Mouse (Mus musculus) skeletal muscle tissue, postnatal 0 days (tissue): Measurements from ENCODE around the gene Alg3. TPM values are rescaled to one million over a fixed set of nuclear protein-coding genes. Genes with fewer than 3 reads are reported as not detected.

Experiments
- microRNA counts: library from miRNA; unstranded; fragments of <30 nt; microRNA quantifications from one replicate; lab custom pipeline; 2015
- microRNA-seq, 2 experiments: library from miRNA; unstranded; fragments of <30 nt; microRNA quantifications; one replicate each; pipeline ENCODE4; 2016
- polyA plus RNA-seq: library from polyadenylated mRNA; unstranded; fragments of >200 nt; fragmentation: Nextera tagmentation; extraction: Ambion mirVana; gene quantifications from 2 replicates; pipeline ENCODE4 v1.2.1, GENCODE M21; 2015

Alg3 gene
- polyA plus RNA-seq, result 14.1 and 15.4 TPM in 2 replicates

DNA sequence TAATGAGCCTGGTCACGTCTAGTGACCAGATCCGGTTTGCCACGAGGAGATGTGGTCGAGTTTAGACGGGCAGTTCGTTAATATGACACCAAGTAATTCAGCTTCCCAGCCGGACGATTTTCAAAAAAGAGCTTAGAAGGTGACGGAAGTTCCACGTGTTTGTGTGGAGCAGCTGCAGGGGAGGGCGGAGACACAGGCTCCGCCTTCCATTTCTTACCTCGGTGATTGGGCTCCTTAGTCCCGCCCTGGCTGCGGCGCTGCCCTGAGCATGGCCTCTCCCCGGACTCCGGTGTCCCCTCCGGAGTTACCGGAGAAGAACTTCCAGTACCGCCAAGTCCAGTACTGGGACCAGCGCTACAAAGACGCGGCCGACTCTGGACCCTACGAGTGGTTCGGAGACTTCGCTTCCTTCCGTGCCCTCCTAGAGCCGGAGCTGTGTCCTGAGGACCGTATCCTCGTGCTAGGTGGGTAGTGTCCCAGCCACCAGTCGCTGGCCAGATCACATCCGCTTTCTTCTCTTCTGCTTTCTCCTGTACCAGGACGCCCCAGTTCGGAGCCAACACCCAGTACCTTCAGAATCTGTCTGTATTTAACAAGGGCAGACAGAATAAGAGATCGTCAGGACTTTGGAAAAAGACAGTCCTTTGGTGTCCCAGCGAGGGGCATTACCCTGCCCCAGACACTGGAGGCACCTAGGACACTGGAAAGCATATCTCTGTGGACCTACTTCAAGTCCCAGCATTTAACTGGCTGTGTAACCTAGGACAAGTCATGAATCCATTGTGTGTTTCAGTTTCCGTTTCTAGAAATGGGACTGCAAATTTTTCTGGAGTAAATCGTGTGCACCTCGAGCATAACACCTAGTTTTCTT, at the start of gene Alg3, which contains the start of the genes Eef1akmt4 and Gm49333:
TSS of gene Alg3 (minus strand) at position 379 of the 871 bp plus-strand sequence.
TSS of gene Eef1akmt4 (plus strand) at position 237 of the 871 bp plus-strand sequence.
TSS of gene Gm49333 (plus strand) at position 254 of the 871 bp plus-strand sequence.

DNA sequence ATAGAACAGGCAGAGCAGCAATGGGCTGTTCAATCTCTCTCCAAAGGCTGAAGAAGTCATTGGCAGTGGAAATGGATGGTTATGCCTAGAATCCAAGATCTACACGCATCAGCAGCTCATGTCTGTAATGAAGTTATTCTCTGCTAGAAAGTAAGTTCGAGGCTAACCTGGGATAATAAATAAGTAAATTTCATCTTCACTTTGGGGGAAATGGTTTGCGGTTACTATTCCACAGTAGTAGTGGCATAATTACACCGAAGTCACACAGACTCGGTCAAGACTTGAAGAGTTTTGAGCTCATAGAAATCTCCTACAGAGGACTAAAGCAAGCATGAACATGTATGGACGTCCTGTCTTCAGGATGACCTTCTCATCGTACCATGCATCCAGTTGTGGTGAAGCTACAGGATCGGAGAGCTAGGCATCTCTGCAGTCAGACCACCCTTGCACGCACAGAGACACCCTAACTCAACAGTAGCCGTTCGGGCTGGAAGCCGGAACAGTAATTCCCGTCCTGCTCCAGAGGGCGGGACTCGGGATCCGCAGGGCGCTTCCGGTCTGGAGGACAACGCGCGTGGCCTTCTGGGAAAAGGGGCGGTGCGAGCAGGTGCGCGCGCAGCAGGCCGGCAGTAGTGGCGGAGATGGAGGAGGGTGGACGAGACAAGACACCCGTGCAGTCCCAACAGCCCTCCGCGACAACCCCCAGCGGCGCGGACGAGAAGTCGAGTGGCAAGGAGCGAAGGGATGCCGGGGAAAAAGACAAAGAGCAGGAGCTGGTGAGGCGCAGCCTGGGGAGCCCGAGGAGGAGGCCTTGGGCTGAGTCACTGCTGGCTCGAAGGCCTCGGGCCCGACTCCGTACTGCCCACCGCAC, 39.8 kb upstream of the Alg3 start, which contains the start of gene Psmd2:
TSS of gene Psmd2 (plus strand) at position 577 of the 871 bp plus-strand sequence.

DNA sequence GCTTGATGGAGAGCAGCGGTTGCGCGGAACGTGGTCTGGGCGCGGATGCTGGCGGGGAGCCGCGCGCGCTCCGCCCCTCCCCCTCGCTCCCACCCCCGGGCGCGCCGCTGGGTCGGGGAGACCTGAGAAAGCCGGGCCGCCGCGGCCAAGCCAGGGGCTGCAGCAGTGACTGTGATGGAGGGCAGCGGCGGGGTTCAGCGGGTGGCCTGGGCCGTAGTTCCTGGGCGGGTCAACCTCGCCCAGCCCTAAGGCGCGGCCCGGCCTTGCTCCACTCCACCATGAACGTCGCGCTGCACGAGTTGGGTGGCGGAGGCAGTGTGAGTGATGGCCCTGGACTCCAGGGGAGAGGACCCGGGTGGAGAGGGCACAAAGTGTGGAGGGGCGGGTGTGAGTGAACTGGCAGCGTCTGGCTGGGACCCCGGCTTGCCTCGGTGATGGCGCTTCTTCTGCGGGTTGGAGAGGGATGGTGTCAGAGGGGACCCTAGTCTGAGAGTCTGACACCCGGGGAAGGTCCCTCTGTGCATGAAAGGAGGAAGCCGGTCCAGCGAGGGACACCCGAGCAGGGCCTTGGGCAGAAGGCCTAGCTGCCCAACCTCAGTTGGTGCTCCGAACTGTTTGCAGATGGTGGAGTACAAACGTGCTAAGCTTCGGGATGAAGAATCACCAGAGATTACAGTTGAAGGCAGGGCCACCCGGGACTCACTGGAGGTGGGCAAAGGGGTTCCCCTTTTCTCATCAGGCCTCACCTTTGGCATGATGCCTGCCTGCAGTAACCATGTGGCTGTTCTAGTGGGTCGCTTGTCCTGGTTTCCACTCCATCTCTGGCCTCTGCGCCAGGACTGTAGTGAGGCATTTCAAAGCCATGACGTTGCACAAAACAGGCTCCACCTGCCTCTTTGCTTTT, 18.4 kb upstream of the Alg3 start, which contains the start of gene Ece2:
TSS of gene Ece2 (plus strand) at position 98 of the 904 bp plus-strand sequence.

DNA sequence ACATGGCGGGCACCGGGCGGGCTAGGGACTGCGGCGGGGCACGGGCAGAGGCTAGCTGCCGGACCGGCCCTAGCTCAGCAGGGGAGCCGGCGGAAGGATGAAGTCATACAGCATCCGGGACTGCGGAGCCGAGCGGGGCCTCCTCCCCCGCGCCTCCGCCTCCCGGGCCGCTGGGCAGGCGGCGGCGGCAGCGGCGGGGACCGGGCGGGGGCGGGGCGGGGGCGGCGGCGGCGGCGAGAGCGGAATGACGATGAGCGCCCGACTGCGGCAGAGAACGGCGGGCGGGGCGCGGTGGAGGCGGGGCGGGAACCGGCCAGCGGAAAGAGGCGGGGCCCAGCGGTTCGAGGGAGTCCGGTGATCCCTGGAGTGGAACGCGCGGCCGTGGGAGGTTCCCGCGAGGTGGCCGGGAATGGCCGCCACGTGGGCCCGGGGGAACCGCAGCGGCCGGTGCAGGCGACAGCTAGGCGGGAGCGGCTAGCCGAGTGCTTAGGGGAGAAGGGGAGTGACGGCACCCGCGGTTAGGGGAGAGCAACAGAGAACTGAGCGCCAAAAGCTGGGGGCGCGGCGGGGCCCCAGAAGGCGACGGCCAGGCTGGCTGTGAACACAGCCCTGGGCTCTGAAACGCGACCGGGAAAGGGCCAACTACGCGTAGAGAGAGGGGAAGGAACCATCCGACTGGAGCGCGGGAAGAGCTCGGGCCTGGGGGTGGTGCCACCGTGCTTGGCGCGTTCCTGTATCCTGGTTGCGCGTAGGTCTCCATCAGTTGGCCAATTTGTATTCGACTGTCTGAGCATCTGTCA, 9.9 kb upstream of the Alg3 start, which contains the start of gene Camk2n2:
TSS of gene Camk2n2 (minus strand) at position 97 of the 800 bp plus-strand sequence.

DNA sequence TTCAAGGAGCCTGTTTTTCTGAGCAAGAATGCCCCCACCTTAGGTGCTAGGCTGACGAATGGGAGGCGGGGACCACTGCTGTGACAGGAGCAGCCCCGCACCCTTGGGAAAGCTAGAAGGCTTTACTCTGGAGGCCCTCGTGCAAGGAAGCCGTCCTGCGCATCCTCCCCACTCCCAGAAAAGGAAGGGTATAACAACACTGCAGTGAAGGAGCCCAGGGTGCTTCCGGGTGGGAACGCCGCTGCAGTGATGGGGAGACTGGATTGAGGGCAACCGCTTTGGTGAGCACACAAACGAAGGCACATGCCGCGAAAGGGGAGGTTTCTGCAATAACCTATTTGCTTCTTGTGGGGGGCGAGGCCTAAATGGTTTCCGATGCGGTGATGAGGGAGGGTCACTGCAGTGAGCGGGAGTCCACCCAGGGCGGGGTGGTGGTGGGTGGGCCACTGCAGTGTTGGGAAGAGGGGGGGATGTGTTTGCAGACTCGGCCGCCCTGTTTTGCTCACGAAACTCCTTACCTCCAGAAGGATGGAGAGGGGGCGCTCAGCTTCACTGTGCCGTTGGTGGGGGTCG, 22.1 kb downstream of the Alg3 start, which contains the start of gene Vwa5b2:
TSS of gene Vwa5b2 (plus strand) at position 106 of the 573 bp plus-strand sequence.

MicroRNA genes within 50 kb of the gene (microRNA counts, 519-probe panel; counts per million panel counts)
- microRNA mmu-miR-1224 (lab: Ali Mortazavi, UCI), result 2,439 counts per million, percentile 68 among the panel's probes with 10 or more counts

Small RNAs within 50 kb of the gene (microRNA-seq; reads per million reads assigned to microRNA genes)
- 0.61 to 0.64 reads per million in 2 experiments for gene Mir1224

Other genes with a start within 250 kb of the Alg3 start
- 28.1 and 28.5 TPM in 2 replicates for gene Abcc5, start 185.3 kb downstream of the Alg3 start, polyA plus RNA-seq
- 53.9 and 55.8 TPM in 2 replicates for gene Eif2b5, start 112.9 kb downstream of the Alg3 start, polyA plus RNA-seq
- gene Dvl3, start 94.8 kb downstream of the Alg3 start, polyA plus RNA-seq, result 12.8 and 13.1 TPM in 2 replicates
- gene Ap2m1, start 76.3 kb downstream of the Alg3 start, polyA plus RNA-seq, result 301 and 348 TPM in 2 replicates
- gene Abcf3, start 63.2 kb downstream of the Alg3 start, polyA plus RNA-seq, result 48.5 and 53.1 TPM in 2 replicates
- 0.16 and 0.21 TPM in 2 replicates for gene Vwa5b2, start 22.3 kb downstream of the Alg3 start, polyA plus RNA-seq
- gene Eef1akmt4, start 142 bp downstream of the Alg3 start, polyA plus RNA-seq, result 13.6 and 14.7 TPM in 2 replicates
- gene Gm49333, start 125 bp downstream of the Alg3 start, polyA plus RNA-seq, result not detected in 2 replicates
- gene Camk2n2, start 9.6 kb upstream of the Alg3 start, polyA plus RNA-seq, result 0.26 and 0.69 TPM in 2 replicates
- 0.35 and 0.40 TPM in 2 replicates for gene Ece2, start 18.1 kb upstream of the Alg3 start, polyA plus RNA-seq
- 177 and 191 TPM in 2 replicates for gene Psmd2, start 39.9 kb upstream of the Alg3 start, polyA plus RNA-seq
- 87.6 and 96.4 TPM in 2 replicates for gene Eif4g1, start 56.6 kb upstream of the Alg3 start, polyA plus RNA-seq
- gene Fam131a, start 81.5 kb upstream of the Alg3 start, polyA plus RNA-seq, result 49.8 and 52.6 TPM in 2 replicates
- 42.0 and 46.2 TPM in 2 replicates for gene Polr2h, start 105.9 kb upstream of the Alg3 start, polyA plus RNA-seq
- 2.1 and 2.7 TPM in 2 replicates for gene Clcn2, start 106.0 kb upstream of the Alg3 start, polyA plus RNA-seq
- gene Chrd, start 121.4 kb upstream of the Alg3 start, polyA plus RNA-seq, result 4.6 and 5.1 TPM in 2 replicates
- 0.77 and 0.82 TPM in 2 replicates for gene Thpo, start 122.8 kb upstream of the Alg3 start, polyA plus RNA-seq